Mouse (Mus musculus) small intestine, adult 2 months (tissue): Measurements from ENCODE around the gene Calhm3.

ENCODE experiments used
- CTCF ChIP-seq: fragments of 200-500 bp; IDR thresholded peaks from 2 replicates; pipeline ENCODE4 v1.5.1; 2012; ENCODE audit warnings: low read depth, mild to moderate bottlenecking, control low read depth, inconsistent platforms, low read length, moderate library complexity, mixed read lengths; ENCODE audit not compliant: insufficient replicate concordance, insufficient read length; ENCODE audit errors: extremely low read depth
- POLR2A ChIP-seq: fragments of 200-500 bp; IDR thresholded peaks from 2 replicates; pipeline ENCODE4 v1.6.1; 2012; ENCODE audit warnings: low read depth, mild to moderate bottlenecking, control low read depth, inconsistent platforms, low read length, moderate library complexity

DNA sequence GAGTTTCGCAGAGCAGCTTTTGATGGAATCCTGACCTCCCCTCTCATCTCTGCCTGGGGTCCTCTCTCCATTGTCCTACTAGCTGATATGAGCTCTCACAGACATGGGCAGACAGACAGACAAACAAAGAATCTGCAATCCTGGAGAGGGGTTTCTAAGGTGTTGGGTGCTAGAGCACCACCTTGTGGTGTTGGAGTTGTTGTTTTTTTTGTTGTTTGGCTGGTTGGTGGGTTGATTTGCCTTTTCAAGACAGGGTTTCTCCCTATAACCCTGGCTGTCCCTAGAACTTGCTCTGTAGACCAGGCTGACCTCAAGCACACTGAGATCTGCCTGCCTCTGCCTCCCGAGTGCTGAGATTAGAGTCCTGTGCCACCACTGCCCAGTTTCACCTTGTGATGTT is 17.9 kb upstream of the Calhm3 start:
- TF ChIP-seq CTCF (peak; percentile 10; the same call in 1 of the 2 replicates), POLR2A (no peak)
